Mouse (Mus musculus): ENCODE measurements around the gene Cbl.

- TF ChIP-seq GATA1 (IDR thresholded peaks at IDR 0.05; ENCODE audit: borderline replicate concordance, low read length), result no peak
- no peak for TF ChIP-seq FLI1 (IDR thresholded peaks at IDR 0.05; ENCODE audit: low read length)
These were observed 36.1 kb upstream of the Cbl start for GRCm38 (mm10) chr9:44269973-44270372.

All from megakaryocyte, embryonic 14.5 days (primary cell).